Mouse (Mus musculus) mammary gland, adult 2 months (tissue): ENCODE data around the gene A630001G21Rik. TPM values are rescaled to one million over a fixed set of nuclear protein-coding genes. Genes with fewer than 3 reads are reported as not detected.

Experiments
- polyA plus RNA-seq: library from polyadenylated mRNA; depleted of rRNA; stranded (reverse); fragments of >200 nt; gene quantifications from 2 replicates; pipeline ENCODE4 v1.2.3, GENCODE M21; 2012; ENCODE audit warnings: low replicate concordance; rRNA removed

A630001G21Rik gene
- 7.2 and 7.8 TPM in 2 replicates for polyA plus RNA-seq

GRCm38 (mm10) chr1:85778436-85778835 is at the start of gene A630001G21Rik:
Gene A630001G21Rik, minus strand, starts transcription at chr1:85778643.

GRCm38 (mm10) chr1:85793208-85794105 is 15.0 kb upstream of the A630001G21Rik start, which contains the start of gene Cab39:
Gene Cab39, plus strand, starts transcription at chr1:85793441.

Other genes with a start within 250 kb of the A630001G21Rik start
- gene G530012D18Rik, start 203.0 kb downstream of the A630001G21Rik start, polyA plus RNA-seq: not detected in 2 replicates
- gene Sp110, start 179.8 kb downstream of the A630001G21Rik start, polyA plus RNA-seq: 36.4 and 42.6 TPM in 2 replicates
- gene Sp140, start 178.3 kb downstream of the A630001G21Rik start, polyA plus RNA-seq: 15.1 and 23.4 TPM in 2 replicates
- 23.4 and 40.6 TPM in 2 replicates for gene Sp100, start 128.7 kb downstream of the A630001G21Rik start, polyA plus RNA-seq
- gene Cab39, start 14.8 kb upstream of the A630001G21Rik start, polyA plus RNA-seq: 33.0 and 39.4 TPM in 2 replicates
- gene Itm2c, start 115.6 kb upstream of the A630001G21Rik start, polyA plus RNA-seq: 210 and 222 TPM in 2 replicates
- 0.11 TPM in 1 of 2 replicates, not detected in the other for gene 4933407L21Rik, start 149.8 kb upstream of the A630001G21Rik start, polyA plus RNA-seq
- gene Gpr55, start 182.4 kb upstream of the A630001G21Rik start, polyA plus RNA-seq: 0.55 and 0.63 TPM in 2 replicates
- not detected in 2 replicates for gene Spata3, start 238.2 kb upstream of the A630001G21Rik start, polyA plus RNA-seq